Mouse (Mus musculus) MEL (cell line): ENCODE results near the gene Ncf2. TPM values are rescaled to one million over a fixed set of nuclear protein-coding genes. Genes with fewer than 3 reads are reported as not detected.

ENCODE experiments used
- DNase-seq: peaks from one replicate; pipeline ENCODE4 v3.0.0; 2011; ENCODE audit warnings: low read depth, low spot score
- H3K27ac ChIP-seq: 2 replicates; pipeline ENCODE4 v1.5.1; 2012; ENCODE audit warnings: low read depth, mild to moderate bottlenecking, control low read depth, low read length, moderate library complexity; ENCODE audit not compliant: control insufficient read depth
- H3K27me3 ChIP-seq, 2 experiments: fragments of 150-350 bp in 1 of 2; sonication (generic) in 1 of 2; 2 replicates each; pipeline ENCODE4 v1.6.1; 2012; ENCODE audit warnings: low read length in 2 of 2, mild to moderate bottlenecking in 2 of 2, improper control_type of control experiment in 1 of 2, moderate library complexity in 1 of 2; ENCODE audit not compliant: insufficient read depth in 2 of 2, control insufficient read depth in 1 of 2
- H3K36me3 ChIP-seq, 2 experiments: 2 replicates each; pipeline ENCODE4 v1.6.1; 2012 to 2014; ENCODE audit warnings: low read length in 2 of 2, improper control_type of control experiment in 1 of 2, inconsistent platforms in 1 of 2, mild to moderate bottlenecking in 1 of 2; ENCODE audit not compliant: insufficient read depth in 2 of 2, control insufficient read depth in 1 of 2
- H3K4me1 ChIP-seq, 2 experiments: fragments of 150-350 bp in 1 of 2; sonication (generic) in 1 of 2; 2 replicates each; pipeline ENCODE4 v1.6.1; 2012; ENCODE audit warnings: low read length in 2 of 2, improper control_type of control experiment in 1 of 2, mild to moderate bottlenecking in 1 of 2; ENCODE audit not compliant: insufficient read depth in 2 of 2, control insufficient read depth in 1 of 2
- H3K4me3 ChIP-seq, 2 experiments: fragments of 150-350 bp in 1 of 2; sonication (generic) in 1 of 2; 2 replicates each; pipeline ENCODE4 v1.5.1; 2012; ENCODE audit warnings: low read depth in 2 of 2, low read length in 2 of 2, mild to moderate bottlenecking in 2 of 2, moderate library complexity in 2 of 2, control low read depth in 1 of 2, improper control_type of control experiment in 1 of 2; ENCODE audit not compliant: control insufficient read depth in 1 of 2, insufficient read depth in 1 of 2
- H3K79me2 ChIP-seq: 2 replicates; pipeline ENCODE4 v1.6.1; 2012; ENCODE audit warnings: mild to moderate bottlenecking, low read length, moderate library complexity; ENCODE audit not compliant: control insufficient read depth, poor library complexity, insufficient read depth
- H3K9ac ChIP-seq: 2 replicates; pipeline ENCODE4 v1.6.1; 2012; ENCODE audit warnings: low read depth, mild to moderate bottlenecking, control low read depth, low read length, moderate library complexity; ENCODE audit not compliant: control insufficient read depth, poor library complexity, severe bottlenecking
- H3K9me3 ChIP-seq: fragments of 150-350 bp; sonication (generic); replicated peaks from 2 replicates; pipeline ENCODE4 v1.6.1; 2012; ENCODE audit warnings: mild to moderate bottlenecking, low read length, improper control_type of control experiment, moderate library complexity; ENCODE audit not compliant: insufficient read depth
- BHLHE40 ChIP-seq: IDR thresholded peaks from 2 replicates; pipeline ENCODE4 v1.6.1; 2012; ENCODE audit warnings: low read depth, mild to moderate bottlenecking, inconsistent platforms, low read length, improper control_type of control experiment, borderline replicate concordance
- CHD1 ChIP-seq: IDR thresholded peaks from 2 replicates; pipeline ENCODE4 v1.6.1; 2012; ENCODE audit warnings: low read depth, mild to moderate bottlenecking, inconsistent platforms, low read length, improper control_type of control experiment
- CHD2 ChIP-seq: IDR thresholded peaks from 2 replicates; pipeline ENCODE4 v1.6.1; 2011; ENCODE audit warnings: low read length, improper control_type of control experiment
- CTCF ChIP-seq, 3 experiments: IDR thresholded peaks in 2 of 3; conservative IDR thresholded peaks in 1 of 3; 2 replicates each; pipeline ENCODE4 v1.5.1; 2011 to 2012; ENCODE audit warnings: low read length in 3 of 3, low read depth in 2 of 3, mild to moderate bottlenecking in 2 of 3, improper control_type of control experiment in 1 of 3, inconsistent platforms in 1 of 3, mixed read lengths in 1 of 3, moderate library complexity in 1 of 3; ENCODE audit not compliant: control insufficient read depth in 1 of 3, insufficient read depth in 1 of 3, poor library complexity in 1 of 3, severe bottlenecking in 1 of 3
- E2F4 ChIP-seq: IDR thresholded peaks from 2 replicates; pipeline ENCODE4 v1.6.1; 2011; ENCODE audit warnings: low read depth, low read length, improper control_type of control experiment, borderline replicate concordance
- ELF1 ChIP-seq: IDR thresholded peaks from 2 replicates; pipeline ENCODE4 v1.6.1; 2014; ENCODE audit warnings: low read depth, mild to moderate bottlenecking, inconsistent platforms, low read length, improper control_type of control experiment, moderate library complexity
- EP300 ChIP-seq, 2 experiments: IDR thresholded peaks; 2 replicates each; pipeline ENCODE4 v1.6.1; 2011; ENCODE audit warnings: improper control_type of control experiment in 2 of 2, low read length in 2 of 2, low read depth in 1 of 2, mild to moderate bottlenecking in 1 of 2
- ETS1 ChIP-seq: IDR thresholded peaks from 2 replicates; pipeline ENCODE4 v1.6.1; 2012; ENCODE audit warnings: low read depth, mild to moderate bottlenecking, inconsistent platforms, low read length, improper control_type of control experiment, moderate library complexity
- GABPA ChIP-seq: IDR thresholded peaks from 2 replicates; pipeline ENCODE4 v1.6.1; 2012; ENCODE audit warnings: low read depth, mild to moderate bottlenecking, inconsistent platforms, low read length, improper control_type of control experiment, moderate library complexity
- GATA1 ChIP-seq: IDR thresholded peaks from 2 replicates; pipeline ENCODE4 v1.6.1; 2011; ENCODE audit warnings: low read depth, low read length, improper control_type of control experiment
- JUND ChIP-seq: IDR thresholded peaks from 2 replicates; pipeline ENCODE4 v1.6.1; 2011; ENCODE audit warnings: low read depth, mild to moderate bottlenecking, improper control_type of control experiment, low read length
- KAT2A ChIP-seq: conservative IDR thresholded peaks from 2 replicates; pipeline ENCODE4 v1.6.1; 2012; ENCODE audit warnings: low read depth, low read length, improper control_type of control experiment, inconsistent platforms
- MAFK ChIP-seq: IDR thresholded peaks from 2 replicates; pipeline ENCODE4 v1.6.1; 2011; ENCODE audit warnings: low read depth, mild to moderate bottlenecking, low read length, improper control_type of control experiment, borderline replicate concordance
- MAX ChIP-seq: IDR thresholded peaks from 2 replicates; pipeline ENCODE4 v1.6.1; 2011; ENCODE audit warnings: low read length, improper control_type of control experiment
- MAZ ChIP-seq: IDR thresholded peaks from 2 replicates; pipeline ENCODE4 v1.6.1; 2012; ENCODE audit warnings: low read depth, mild to moderate bottlenecking, inconsistent platforms, low read length, improper control_type of control experiment
- MEF2A ChIP-seq: IDR thresholded peaks from 2 replicates; pipeline ENCODE4 v1.6.1; 2014; ENCODE audit warnings: low read depth, mild to moderate bottlenecking, inconsistent platforms, low read length, improper control_type of control experiment; ENCODE audit not compliant: poor library complexity, insufficient replicate concordance, severe bottlenecking; ENCODE audit errors: extremely low read depth
- MXI1 ChIP-seq: IDR thresholded peaks from 2 replicates; pipeline ENCODE4 v1.6.1; 2011; ENCODE audit warnings: mild to moderate bottlenecking, low read depth, low read length, improper control_type of control experiment
- MYB ChIP-seq: IDR thresholded peaks from 2 replicates; pipeline ENCODE4 v1.6.1; 2011; ENCODE audit warnings: mild to moderate bottlenecking, low read depth, low read length, improper control_type of control experiment
- MYC ChIP-seq: IDR thresholded peaks from 2 replicates; pipeline ENCODE4 v1.6.1; 2011; ENCODE audit warnings: low read depth, mild to moderate bottlenecking, low read length, improper control_type of control experiment, moderate library complexity
- NELFE ChIP-seq: IDR thresholded peaks from 2 replicates; pipeline ENCODE4 v1.6.1; 2011; ENCODE audit warnings: low read depth, low read length, improper control_type of control experiment
- NRF1 ChIP-seq: IDR thresholded peaks from 2 replicates; pipeline ENCODE4 v1.6.1; 2014; ENCODE audit warnings: low read depth, mild to moderate bottlenecking, inconsistent platforms, low read length, improper control_type of control experiment, moderate library complexity; ENCODE audit not compliant: poor library complexity, insufficient read depth, severe bottlenecking
- POLR2A ChIP-seq, 2 experiments: IDR thresholded peaks; 2 replicates each; pipeline ENCODE4 v1.6.1; 2011 to 2012; ENCODE audit warnings: low read length in 2 of 2, mild to moderate bottlenecking in 2 of 2, control low read depth in 1 of 2, improper control_type of control experiment in 1 of 2, low read depth in 1 of 2, moderate library complexity in 1 of 2; ENCODE audit not compliant: control insufficient read depth in 1 of 2, insufficient read depth in 1 of 2, poor library complexity in 1 of 2
- POLR2AphosphoS2 ChIP-seq: IDR thresholded peaks from 2 replicates; pipeline ENCODE4 v1.6.1; 2011; ENCODE audit warnings: low read length, improper control_type of control experiment
- POLR2AphosphoS5 ChIP-seq: IDR thresholded peaks from 2 replicates; pipeline ENCODE4 v1.6.1; 2012; ENCODE audit warnings: low read depth, borderline replicate concordance, mild to moderate bottlenecking, inconsistent platforms, low read length, moderate library complexity, mixed read lengths
- RCOR1 ChIP-seq: IDR thresholded peaks from 2 replicates; pipeline ENCODE4 v1.6.1; 2012; ENCODE audit warnings: low read depth, mild to moderate bottlenecking, inconsistent platforms, low read length, improper control_type of control experiment
- SMC3 ChIP-seq: IDR thresholded peaks from 2 replicates; pipeline ENCODE4 v1.6.1; 2011; ENCODE audit warnings: low read depth, low read length, improper control_type of control experiment
- TAL1 ChIP-seq: IDR thresholded peaks from 2 replicates; pipeline ENCODE4 v1.6.1; 2012; ENCODE audit warnings: mild to moderate bottlenecking, inconsistent platforms, low read length, moderate library complexity, mixed read lengths
- TBP ChIP-seq: IDR thresholded peaks from 2 replicates; pipeline ENCODE4 v1.8.0; 2011; ENCODE audit warnings: low read depth, low read length, improper control_type of control experiment
- TCF12 ChIP-seq: IDR thresholded peaks from 2 replicates; pipeline ENCODE4 v1.6.1; 2014; ENCODE audit warnings: low read depth, mild to moderate bottlenecking, inconsistent platforms, low read length, improper control_type of control experiment, moderate library complexity
- UBTF ChIP-seq: IDR thresholded peaks from 2 replicates; pipeline ENCODE4 v1.6.1; 2012; ENCODE audit warnings: low read depth, mild to moderate bottlenecking, inconsistent platforms, low read length, improper control_type of control experiment, moderate library complexity, borderline replicate concordance; ENCODE audit not compliant: insufficient read depth
- USF1 ChIP-seq: IDR thresholded peaks from 2 replicates; pipeline ENCODE4 v1.6.1; 2014; ENCODE audit warnings: low read depth, mild to moderate bottlenecking, inconsistent platforms, low read length, improper control_type of control experiment, moderate library complexity
- USF2 ChIP-seq, 2 experiments: IDR thresholded peaks; 2 replicates each; pipeline ENCODE4 v1.6.1; 2011 to 2012; ENCODE audit warnings: improper control_type of control experiment in 2 of 2, low read length in 2 of 2, borderline replicate concordance in 1 of 2, inconsistent platforms in 1 of 2, low read depth in 1 of 2, mild to moderate bottlenecking in 1 of 2; ENCODE audit not compliant: insufficient read depth in 1 of 2
- ZC3H11A ChIP-seq: IDR thresholded peaks from 2 replicates; pipeline ENCODE4 v1.6.1; 2012; ENCODE audit warnings: low read depth, mild to moderate bottlenecking, inconsistent platforms, low read length, improper control_type of control experiment
- ZKSCAN1 ChIP-seq: IDR thresholded peaks from 2 replicates; pipeline ENCODE4 v1.6.1; 2012; ENCODE audit warnings: low read depth, mild to moderate bottlenecking, inconsistent platforms, low read length, improper control_type of control experiment, moderate library complexity
- ZMIZ1 ChIP-seq: IDR thresholded peaks from 2 replicates; pipeline ENCODE4 v1.6.1; 2012; ENCODE audit warnings: low read depth, mild to moderate bottlenecking, inconsistent platforms, low read length, improper control_type of control experiment, moderate library complexity
- ZNF384 ChIP-seq: IDR thresholded peaks from 2 replicates; pipeline ENCODE4 v1.6.1; 2012; ENCODE audit warnings: low read depth, mild to moderate bottlenecking, inconsistent platforms, low read length, improper control_type of control experiment
- polyA plus RNA-seq, 2 experiments: library from polyadenylated mRNA; stranded (reverse) in 1 of 2; unstranded in 1 of 2; fragments of >175 nt in 1 of 2; fragments of >200 nt in 1 of 2; gene quantifications; 2 replicates each; pipeline versions ENCODE4 v1.2.1 to v1.2.4; 2012; ENCODE audit warnings: low replicate concordance in 2 of 2, low read depth in 1 of 2; ENCODE audit not compliant: insufficient read length in 2 of 2, insufficient read depth in 1 of 2, missing spikeins in 1 of 2
- total RNA-seq: library from RNA; depleted of rRNA; stranded (reverse); fragments of 300-350 nt; gene quantifications from 2 replicates; pipeline ENCODE4 v1.2.3, GENCODE M21; 2012

Gene Ncf2
- total and polyA plus RNA-seq, 3 experiments: 41.8 to 49.2 TPM; not detected in 1

- Histone ChIP-seq H3K4me3 (peak within 1 kb of the TSS; percentile 98 to 99), H3K4me1 (peaks cover 0 to 4% of the 10 kb centered on the region in 2 experiments; a peak in 2 of 4 replicates), H3K27ac (peak within 1 kb of the TSS; percentile 71), H3K36me3 (peaks cover 4 to 16% of the 10 kb centered on the region in 2 experiments), H3K9me3 (no peaks in the 10 kb centered on the region), H3K9ac (peak within 1 kb of the TSS; percentile 96), H3K79me2 (peaks cover 13% of the 10 kb centered on the region), H3K27me3 (peaks cover 2 to 4% of the 10 kb centered on the region in 2 experiments; a peak in 3 of 4 replicates)
- DNase-seq: peak; percentile 97
- no peak for TF ChIP-seq EP300 (IDR thresholded peaks at IDR 0.05; ENCODE audit: low read depth in 1 of 2, low read length in 2 of 2)
- peak; percentile 88 for TF ChIP-seq NELFE
- no peak for TF ChIP-seq MEF2A
- TF ChIP-seq JUND: no peak
- no peak for TF ChIP-seq GABPA
- TF ChIP-seq MAX: peak; percentile 89
- TF ChIP-seq CHD2: no peak
- TF ChIP-seq ELF1: peak; percentile 89
- TF ChIP-seq POLR2A (IDR thresholded peaks at IDR 0.05; ENCODE audit: control insufficient read depth in 1 of 2, insufficient read depth in 1 of 2, low read depth in 1 of 2, low read length in 2 of 2, poor library complexity in 1 of 2): peak; percentile 87 to 88
- no peak for TF ChIP-seq BHLHE40
- peak; percentile 80; the same call in 1 of the 2 replicates for TF ChIP-seq ZMIZ1
- TF ChIP-seq NRF1: peak; percentile 97
- no peak for TF ChIP-seq MYB
- peak; percentile 95; the same call in 1 of the 2 replicates for TF ChIP-seq MAZ
- TF ChIP-seq TAL1: no peak
- TF ChIP-seq POLR2AphosphoS5: 0 out of 2 replicates have a peak, but pooled peaks have one; percentile 67
- TF ChIP-seq MAFK: no peak
- peak; percentile 65 for TF ChIP-seq MXI1
- TF ChIP-seq UBTF: no peak
- TF ChIP-seq SMC3: no peak
- no peak for TF ChIP-seq CTCF (IDR thresholded peaks at IDR 0.05 in 2 of 3, conservative IDR thresholded peaks at IDR 0.05 in 1 of 3; ENCODE audit: control insufficient read depth in 1 of 3, insufficient read depth in 1 of 3, low read depth in 2 of 3, low read length in 3 of 3, poor library complexity in 1 of 3, severe bottlenecking in 1 of 3)
- no peak for TF ChIP-seq ZC3H11A
- no peak for TF ChIP-seq ETS1
- no peak; the same call in 1 of the 2 replicates for TF ChIP-seq TCF12
- no peak for TF ChIP-seq ZKSCAN1
- no peak for TF ChIP-seq ZNF384
- no peak for TF ChIP-seq E2F4
- TF ChIP-seq MYC: no peak
- peak; percentile 99 for TF ChIP-seq USF1
- TF ChIP-seq USF2 (IDR thresholded peaks at IDR 0.05; ENCODE audit: borderline replicate concordance in 1 of 2, insufficient read depth in 1 of 2, low read depth in 1 of 2, low read length in 2 of 2): peak; percentile 80 to 93
- peak; percentile 79 for TF ChIP-seq POLR2AphosphoS2
- no peak for TF ChIP-seq GATA1
- 0 out of 2 replicates have a peak, but pooled peaks have one; percentile 36 for TF ChIP-seq TBP
- no peak for TF ChIP-seq KAT2A
- no peak for TF ChIP-seq RCOR1
- no peak for TF ChIP-seq CHD1
These were observed 33.8 kb upstream of the Ncf2 start, which contains the start of the genes Rgl1 and Arpc5 for GRCm38 (mm10) chr1:152766032-152766772. Rgl1 (minus strand) TSS chr1:152766351. Arpc5 (plus strand) TSS chr1:152766542.
